Mouse (Mus musculus) embryonic stem cell, embryonic (primary cell): ENCODE results near the gene Capn13.

ENCODE experiments used
- CTCF ChIA-PET, 4 experiments: fragments of 300-600 bp in 2 of 4; fragments of 350-600 bp in 2 of 4; sonication (Branson Sonifier 250); formaldehyde crosslinking; loops; one replicate each; lab custom pipeline; 2022; ENCODE audit warnings: inconsistent platforms in 2 of 4; lab: Charles Lee
- POLR2A ChIA-PET, 4 experiments: fragments of 300-600 bp in 2 of 4; fragments of 350-600 bp in 2 of 4; sonication (Branson Sonifier 250); formaldehyde crosslinking; loops; one replicate each; lab custom pipeline; 2022; ENCODE audit warnings: antibody characterized with exemption in 4 of 4, inconsistent platforms in 1 of 4; lab: Charles Lee

Capn13 gene

GRCm38 (mm10) chr17:73367334-73367733 is 33.3 kb downstream of the Capn13 start:
- ChIA-PET CTCF (no interaction called here), POLR2A (no interaction called here)

- CTCF ChIA-PET = no interaction called here
- POLR2A ChIA-PET = no interaction called here
Measured at GRCm38 (mm10) chr17:73361054-73361453, 39.6 kb downstream of the Capn13 start.

GRCm38 (mm10) chr17:73343632-73344390 is 56.9 kb downstream of the Capn13 start:
- ChIA-PET POLR2A (interaction anchor here in 1 of 4 experiments (0.5 kb wide), 1 partner anchor 57 kb away, joined by 5 read pairs; no protein-coding TSS in a partner anchor), CTCF (interaction anchor here in 1 of 4 experiments (0.6 kb wide), 1 partner anchor 288 kb away, joined by 3 read pairs; no protein-coding TSS in a partner anchor)

GRCm38 (mm10) chr17:73342673-73343072 is 58.0 kb downstream of the Capn13 start:
- ChIA-PET POLR2A (interaction anchor here in 1 of 4 experiments (0.7 kb wide), 1 partner anchor 537 kb away, joined by 7 read pairs; no protein-coding TSS in a partner anchor), CTCF (no interaction called here)

GRCm38 (mm10) chr17:73329071-73329470 is 71.6 kb downstream of the Capn13 start:
- POLR2A ChIA-PET = no interaction called here
- CTCF ChIA-PET = no interaction called here

GRCm38 (mm10) chr17:73325314-73325713 is 75.4 kb downstream of the Capn13 start:
- CTCF ChIA-PET = interaction anchor here in 1 of 4 experiments (2.4 kb wide), 1 partner anchor 20 kb away, joined by 5 read pairs; no protein-coding TSS in a partner anchor
- POLR2A ChIA-PET = no interaction called here

- ChIA-PET POLR2A (no interaction called here), CTCF (no interaction called here)
Measured at GRCm38 (mm10) chr17:73324732-73325131, 75.9 kb downstream of the Capn13 start.

- POLR2A ChIA-PET = no interaction called here
- CTCF ChIA-PET = no interaction called here
Measured at GRCm38 (mm10) chr17:73323981-73324380, 76.7 kb downstream of the Capn13 start.

- ChIA-PET CTCF (no interaction called here), POLR2A (no interaction called here)
Measured at GRCm38 (mm10) chr17:73314786-73315185, 85.9 kb downstream of the Capn13 start.

GRCm38 (mm10) chr17:73311491-73311890 is 89.2 kb downstream of the Capn13 start:
- ChIA-PET POLR2A (no interaction called here), CTCF (no interaction called here)

GRCm38 (mm10) chr17:73308691-73309090 is 92.0 kb downstream of the Capn13 start:
- ChIA-PET CTCF (interaction anchor here in 3 of 4 experiments (0.6 to 1.2 kb wide), 3 partner anchors 435 to 587 kb away, joined by 3 to 8 read pairs (median 7); no protein-coding TSS in a partner anchor), POLR2A (no interaction called here)

GRCm38 (mm10) chr17:73306626-73307025 is 94.0 kb downstream of the Capn13 start:
- ChIA-PET POLR2A (interaction anchor here in 1 of 4 experiments (0.8 kb wide), 1 partner anchor 586 kb away, joined by 7 read pairs; no protein-coding TSS in a partner anchor), CTCF (interaction anchor here in 3 of 4 experiments (0.8 to 4.0 kb wide), 9 partner anchors 9 to 940 kb away, joined by 3 to 53 read pairs (median 3); no protein-coding TSS in a partner anchor)

GRCm38 (mm10) chr17:73305622-73306021 is 95.0 kb downstream of the Capn13 start:
- CTCF ChIA-PET = interaction anchor here (0.6 to 4.0 kb wide), 36 partner anchors 8 to 577 kb away, joined by 3 to 53 read pairs (median 4); partner anchors contain the start of gene Galnt14 (in 1 of the 4)
- POLR2A ChIA-PET = no interaction called here

- ChIA-PET CTCF (interaction anchor here (0.6 to 4.0 kb wide), 11 partner anchors 78 to 1371 kb away, joined by 3 to 53 read pairs (median 7); no protein-coding TSS in a partner anchor), POLR2A (no interaction called here)
Measured at GRCm38 (mm10) chr17:73304086-73304812, 96.4 kb downstream of the Capn13 start.

- ChIA-PET POLR2A (no interaction called here), CTCF (interaction anchor here in 3 of 4 experiments (1.6 to 4.0 kb wide), 4 partner anchors 439 to 579 kb away, joined by 4 to 53 read pairs (median 14); no protein-coding TSS in a partner anchor)
Measured at GRCm38 (mm10) chr17:73303676-73304075, 97.0 kb downstream of the Capn13 start.

GRCm38 (mm10) chr17:73303217-73303616 is 97.4 kb downstream of the Capn13 start:
- CTCF ChIA-PET = interaction anchor here in 2 of 4 experiments (1.6 to 4.0 kb wide), 3 partner anchors 439 to 580 kb away, joined by 4 to 53 read pairs (median 14); no protein-coding TSS in a partner anchor
- POLR2A ChIA-PET = no interaction called here

- POLR2A ChIA-PET = no interaction called here
- CTCF ChIA-PET = interaction anchor here in 3 of 4 experiments (1.0 to 3.0 kb wide), 7 partner anchors 12 to 579 kb away, joined by 3 to 11 read pairs (median 5); partner anchors contain the start of gene Ypel5 (in 1 of the 3)
Measured at GRCm38 (mm10) chr17:73302104-73302503, 98.6 kb downstream of the Capn13 start.

- ChIA-PET POLR2A (no interaction called here), CTCF (interaction anchor here (0.5 to 3.0 kb wide), 15 partner anchors 11 to 1638 kb away, joined by 3 to 11 read pairs (median 5); partner anchors contain the start of gene Ypel5 (in 1 of the 4))
Measured at GRCm38 (mm10) chr17:73301258-73302050, 99.2 kb downstream of the Capn13 start.
